Mouse (Mus musculus) Patski (cell line): ENCODE results near the gene Aass. TPM values are rescaled to one million over a fixed set of nuclear protein-coding genes. Genes with fewer than 3 reads are reported as not detected.
"Not testable (repeated sequence)": the region's sequence is repeated elsewhere in the genome, so short reads cannot be mapped to it uniquely, and the experiment has no call there.

Source experiments
- ATAC-seq: fragments of 100-300 bp; one replicate; pipeline ENCODE4 v1.8.0; 2021
- CTCF ChIA-PET: fragments of 350-600 bp; sonication (Branson Sonifier 250); formaldehyde crosslinking; loops from one replicate; lab custom pipeline; 2022; ENCODE audit warnings: inconsistent platforms; lab: Charles Lee
- POLR2A ChIA-PET: fragments of 350-600 bp; sonication (Branson Sonifier 250); formaldehyde crosslinking; loops from one replicate; lab custom pipeline; 2022; ENCODE audit warnings: antibody characterized with exemption, inconsistent platforms; lab: Charles Lee
- DNase-seq: peaks from one replicate; pipeline ENCODE4 v3.0.0-alpha.2; 2011; ENCODE audit warnings: low read depth, low spot score
- H3K27me3 ChIP-seq: fragments of 371-371 bp; one replicate; pipeline ENCODE4 v1.5.1; 2021
- CTCF ChIP-seq: fragments of 100-300 bp; IDR thresholded peaks from one replicate; pipeline ENCODE4 v1.5.1; 2021
- in situ Hi-C: fragments of 300-500 bp; cut with MboI; formaldehyde crosslinking; loops from 3 replicates; pipeline ENCODE4 v1.11.1; 2018; ENCODE audit warnings: low pct_unique_long_range_greater_than_20kb, mixed read lengths
- polyA plus RNA-seq: library from polyadenylated mRNA; unstranded; gene quantifications from one replicate; pipeline ENCODE4 v1.2.3, GENCODE M21; 2021

Gene Aass
- not detected for polyA plus RNA-seq

DNA sequence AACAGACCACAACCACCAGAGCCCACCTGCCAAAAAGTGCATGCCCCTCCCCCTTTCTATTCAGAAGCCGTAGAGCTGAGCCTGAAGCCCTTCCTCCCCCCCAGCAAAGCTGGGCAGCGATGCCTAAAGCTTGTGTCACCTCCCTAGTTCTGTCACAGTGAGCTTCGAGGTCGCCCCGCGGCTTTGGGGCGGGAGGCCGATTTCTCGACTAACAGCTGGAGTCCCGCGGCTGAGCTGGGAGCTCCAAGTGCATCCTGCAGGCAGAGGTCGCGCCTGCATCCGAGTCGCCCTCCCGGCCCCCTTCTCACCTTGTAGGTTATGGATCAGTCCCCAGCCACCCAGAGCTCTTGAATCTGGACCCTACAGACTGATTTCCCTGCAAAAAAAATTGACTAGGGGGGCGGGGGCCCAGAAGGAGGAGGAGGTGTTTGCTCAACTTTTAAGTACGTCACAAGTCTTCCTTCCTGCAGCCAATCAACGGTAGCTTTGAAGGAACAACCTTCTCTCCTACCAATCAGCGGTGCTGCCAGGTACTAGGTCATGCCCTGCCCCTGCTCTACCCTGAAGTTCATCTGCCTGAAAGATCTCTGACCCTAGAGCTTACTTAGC, at the start of gene Aass:
Gene Aass, minus strand, starts transcription at position 414 of the 609 bp plus-strand sequence.
- no peak for ATAC-seq
- POLR2A ChIA-PET, result no interaction called here
- in situ Hi-C loops, result no loop called here
- CTCF ChIA-PET, result interaction anchor here (2.0 kb wide), 1 partner anchor 11 kb away, joined by 5 read pairs; no protein-coding TSS in a partner anchor
- H3K27me3 ChIP-seq, result peaks cover 6% of the 10 kb centered on the region
- TF ChIP-seq CTCF, result no peak
- DNase-seq, result no peak

- POLR2A ChIA-PET, result no interaction called here
- no peak for DNase-seq
- CTCF ChIA-PET, result interaction anchor here (1.0 to 1.8 kb wide), 3 partner anchors 8 to 283 kb away, joined by 3 to 9 read pairs (median 4); no protein-coding TSS in a partner anchor
- in situ Hi-C loops, result loop anchor here (10.0 kb wide), 1 partner anchor 285 kb away; no protein-coding TSS in a partner anchor
- TF ChIP-seq CTCF, result peak; percentile 60
- H3K27me3 ChIP-seq, result peaks cover 6% of the 10 kb centered on the region
- no peak for ATAC-seq
These were observed 47.3 kb upstream of the Aass start for GRCm38 (mm10) chr6:23180096-23180495.

GRCm38 (mm10) chr6:23163824-23164223, 31.0 kb upstream of the Aass start:
- DNase-seq, H3K27me3 ChIP-seq, CTCF ChIA-PET, in situ Hi-C loops, POLR2A ChIA-PET: not testable (repeated sequence)
- peak; percentile 21 for ATAC-seq

DNA sequence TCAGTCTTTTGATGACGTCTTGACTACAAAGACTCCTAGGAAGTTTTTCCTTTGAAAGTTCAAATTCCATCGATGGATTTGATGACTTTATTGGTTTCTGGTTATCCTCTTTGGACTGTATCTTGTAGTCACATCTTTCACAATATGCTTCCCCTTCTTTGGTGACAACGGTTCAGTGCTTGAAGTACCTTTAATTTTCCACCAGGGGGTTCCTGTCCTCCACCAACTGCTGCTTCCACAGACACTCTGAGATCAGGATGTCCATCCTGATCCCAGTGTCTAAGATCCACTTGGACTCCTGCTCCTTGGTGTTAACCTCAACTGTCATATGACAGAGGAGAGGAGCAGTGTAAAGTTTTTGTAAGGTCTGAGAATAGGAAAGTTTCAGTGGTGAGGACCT, 23.6 kb upstream of the Aass start:
- H3K27me3 ChIP-seq, in situ Hi-C loops, POLR2A ChIA-PET, ATAC-seq, DNase-seq, CTCF ChIA-PET: not testable (repeated sequence)

DNA sequence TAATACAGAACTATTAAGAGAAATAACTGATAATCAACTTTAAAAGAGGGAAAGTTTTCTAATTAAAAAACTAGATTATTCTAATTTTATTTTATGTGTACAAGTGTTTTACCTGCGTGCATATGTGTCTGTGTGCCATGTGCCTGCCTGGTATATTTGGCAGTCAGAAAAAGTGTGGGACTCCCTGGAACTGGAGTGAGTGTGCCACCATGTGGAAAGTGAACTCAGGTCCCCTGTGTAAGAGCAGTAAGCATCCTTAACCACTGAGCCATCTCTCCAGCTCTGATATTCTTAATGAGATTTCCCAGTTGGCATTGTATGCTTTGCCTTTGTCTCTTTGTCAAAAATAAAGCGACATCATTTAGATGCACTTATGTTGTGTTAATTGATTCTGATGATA, 20.3 kb upstream of the Aass start:
- no peaks in the 10 kb centered on the region for H3K27me3 ChIP-seq
- no peak for TF ChIP-seq CTCF
- DNase-seq (no peak), ATAC-seq (no peak)
- in situ Hi-C loops, result no loop called here
- ChIA-PET POLR2A (no interaction called here), CTCF (no interaction called here)

DNA sequence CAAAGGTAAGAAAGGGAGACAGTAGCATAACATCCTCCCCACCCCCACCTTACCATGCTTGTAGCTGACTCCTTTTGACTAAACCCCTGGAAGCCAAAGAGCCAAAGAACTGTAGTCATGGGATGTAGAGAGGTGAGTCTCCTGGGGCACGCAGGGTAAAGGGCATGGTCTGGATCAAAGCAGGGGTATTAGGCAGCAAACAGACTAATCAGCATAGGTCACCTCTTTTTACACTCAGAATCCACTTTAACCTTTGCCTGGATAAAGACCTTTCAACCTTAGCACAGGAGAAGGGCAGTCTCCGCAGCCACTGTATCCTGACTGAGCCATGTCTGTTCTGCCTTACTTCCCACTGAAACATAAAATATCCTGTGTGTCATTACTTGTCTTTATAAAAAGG, 14.4 kb upstream of the Aass start:
- DNase-seq, result no peak
- TF ChIP-seq CTCF, result no peak
- in situ Hi-C loops, result no loop called here
- POLR2A ChIA-PET, result no interaction called here
- CTCF ChIA-PET, result no interaction called here
- no peak for ATAC-seq
- H3K27me3 ChIP-seq, result no peaks in the 10 kb centered on the region

- TF ChIP-seq CTCF, result no peak
- POLR2A ChIA-PET, result no interaction called here
- ATAC-seq, result no peak
- in situ Hi-C loops, result no loop called here
- peaks cover 3% of the 10 kb centered on the region for H3K27me3 ChIP-seq
- DNase-seq, result no peak
- CTCF ChIA-PET, result interaction anchor here (1.7 kb wide), 1 partner anchor 10 kb away, joined by 5 read pairs; no protein-coding TSS in a partner anchor
These were observed 11.2 kb upstream of the Aass start for GRCm38 (mm10) chr6:23143980-23144379.

- ChIA-PET CTCF (no interaction called here), POLR2A (no interaction called here)
- TF ChIP-seq CTCF, result no peak
- H3K27me3 ChIP-seq, result peaks cover 6% of the 10 kb centered on the region
- no peak for DNase-seq
- in situ Hi-C loops, result no loop called here
- ATAC-seq, result no peak
These were observed 1.8 kb downstream of the Aass start for GRCm38 (mm10) chr6:23131015-23131414.

DNA sequence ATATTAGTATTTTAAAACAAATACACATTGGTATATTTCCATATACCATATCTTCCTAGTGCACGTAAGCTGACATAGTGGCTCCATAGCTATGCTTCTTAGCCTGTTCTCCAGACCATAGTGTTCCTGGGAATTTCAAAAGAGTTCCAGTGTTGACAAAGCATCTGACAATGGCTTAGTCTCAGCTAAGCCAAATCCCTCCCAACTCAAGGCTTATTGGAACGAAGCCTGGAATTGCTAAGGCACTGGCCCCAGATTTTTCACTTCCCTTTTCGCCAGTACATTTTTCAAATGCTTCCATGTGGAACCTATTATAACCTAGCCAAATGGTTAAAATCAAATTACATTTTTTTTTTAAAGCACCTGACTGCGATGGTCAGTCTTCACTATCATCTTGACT, 3.6 kb downstream of the Aass start:
- H3K27me3 ChIP-seq, result peaks cover 11% of the 10 kb centered on the region
- in situ Hi-C loops, result no loop called here
- CTCF ChIA-PET, result no interaction called here
- no peak for TF ChIP-seq CTCF
- DNase-seq (no peak), ATAC-seq (no peak)
- POLR2A ChIA-PET, result no interaction called here

DNA sequence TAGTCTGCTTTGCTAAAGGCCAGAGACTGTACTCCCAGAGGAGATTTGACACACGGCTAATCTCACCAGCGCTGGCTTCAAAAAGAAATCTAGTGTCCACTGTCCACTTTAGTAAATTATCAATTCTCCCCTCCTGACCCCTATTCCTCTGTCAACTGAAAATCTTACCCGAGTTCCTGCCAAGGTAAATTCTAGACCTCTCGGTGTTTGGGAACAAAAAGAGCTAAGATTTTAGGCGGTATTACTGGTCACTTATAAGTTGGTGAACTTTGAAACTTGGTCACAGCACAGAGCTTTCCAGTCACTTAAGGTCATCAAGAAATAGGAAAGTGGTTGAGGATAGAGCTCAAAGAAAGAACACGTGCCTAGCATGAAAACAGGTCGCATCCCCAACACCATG, 6.1 kb downstream of the Aass start:
- CTCF ChIA-PET, result interaction anchor here (0.9 kb wide), 1 partner anchor 13 kb away, joined by 3 read pairs; no protein-coding TSS in a partner anchor
- peaks cover 4% of the 10 kb centered on the region for H3K27me3 ChIP-seq
- in situ Hi-C loops, result no loop called here
- ATAC-seq, result no peak
- POLR2A ChIA-PET, result no interaction called here
- TF ChIP-seq CTCF, result no peak
- DNase-seq, result no peak

DNA sequence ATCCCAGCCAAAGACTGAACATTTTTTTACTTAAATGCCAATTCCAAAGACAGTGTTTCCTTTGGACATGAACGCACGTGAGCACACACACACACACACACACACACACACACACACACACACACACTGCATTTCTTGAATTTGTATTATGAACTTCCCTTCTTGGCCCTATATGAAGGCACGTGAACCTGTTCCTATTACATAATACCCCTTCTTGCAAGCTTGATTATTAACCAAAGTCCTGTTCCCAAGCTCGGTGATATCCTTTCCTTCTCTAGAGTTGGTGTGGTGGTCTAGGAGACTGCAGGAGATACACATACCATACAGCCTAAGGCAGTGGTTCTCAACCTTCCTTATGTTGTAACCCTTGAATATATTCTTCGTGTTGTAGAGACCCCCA, 7.0 kb downstream of the Aass start:
- CTCF ChIA-PET, result no interaction called here
- DNase-seq (no peak), ATAC-seq (no peak)
- POLR2A ChIA-PET, result no interaction called here
- H3K27me3 ChIP-seq, result peaks cover 8% of the 10 kb centered on the region
- in situ Hi-C loops, result no loop called here
- no peak for TF ChIP-seq CTCF

- ChIA-PET POLR2A (no interaction called here), CTCF (no interaction called here)
- ATAC-seq (no peak), DNase-seq (no peak)
- H3K27me3 ChIP-seq, result peaks cover 8% of the 10 kb centered on the region
- no peak for TF ChIP-seq CTCF
- in situ Hi-C loops, result no loop called here
These were observed 8.0 kb downstream of the Aass start for GRCm38 (mm10) chr6:23124823-23125222.
